Mouse (Mus musculus) retina, postnatal 1 day (tissue): Measurements from ENCODE around the gene Gm12794.
"Not testable (repeated sequence)": the region's sequence is repeated elsewhere in the genome, so short reads cannot be mapped to it uniquely, and the experiment has no call there.

ENCODE experiments used
- DNase-seq: peaks from one replicate; pipeline ENCODE4 v3.0.0-alpha.2; 2012

Gene Gm12794

DNA sequence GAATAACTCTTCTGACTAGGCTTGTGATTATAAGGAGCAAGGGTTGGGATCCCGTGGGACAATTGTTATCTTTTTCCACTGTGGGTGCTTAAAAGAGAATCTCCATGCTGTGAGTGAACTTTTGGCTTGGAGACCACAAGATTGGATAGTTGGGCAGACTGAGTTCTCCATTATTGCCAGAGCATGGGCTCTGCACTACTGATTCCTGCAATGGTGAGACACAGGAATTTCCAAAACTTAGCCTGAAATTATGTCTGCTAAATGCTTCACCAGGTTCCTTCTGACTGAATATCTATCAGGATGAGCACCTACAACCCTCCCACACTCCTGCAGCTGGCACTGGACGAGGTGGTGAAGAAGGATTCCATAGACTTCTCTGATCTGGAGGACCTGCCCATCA is at the start of gene Gm12794:
Gm12794 (plus strand) TSS at position 301 of the 400 bp plus-strand sequence.
- DNase-seq: not testable (repeated sequence)

DNA sequence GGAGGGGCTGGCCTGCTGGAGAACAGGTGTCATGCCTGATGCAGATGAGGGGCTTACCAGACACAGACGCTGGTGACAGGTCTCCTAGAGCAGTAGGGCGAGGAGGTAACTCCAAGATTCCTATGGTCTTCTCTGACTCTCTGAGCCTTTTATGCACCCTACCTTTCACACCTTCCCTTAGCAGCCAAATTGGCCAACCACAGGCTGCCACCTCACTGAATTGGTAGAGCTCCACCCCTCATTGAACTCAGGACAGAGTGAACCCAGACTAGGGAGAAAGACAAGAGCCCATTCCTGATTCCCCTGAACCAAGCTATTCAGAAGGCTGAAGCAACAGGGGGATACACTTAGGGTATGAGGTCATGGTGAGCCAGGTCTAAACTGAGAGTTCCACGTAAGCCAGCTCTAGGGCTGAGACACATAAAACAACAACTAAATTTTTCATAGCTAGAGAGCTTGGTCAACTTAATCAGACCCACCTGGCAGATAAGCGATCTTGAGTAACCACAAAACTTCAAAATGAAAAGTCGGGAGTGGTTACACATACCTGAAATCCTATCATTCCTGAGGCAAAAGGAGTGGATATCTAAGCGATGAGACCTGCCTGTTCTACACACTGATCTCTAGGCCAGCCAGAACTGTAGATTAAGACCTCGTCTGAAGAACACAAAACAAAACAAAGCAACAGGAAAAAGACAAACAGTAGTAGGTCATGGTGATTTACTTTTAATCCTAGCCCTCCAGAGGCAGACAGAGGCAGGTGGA is 46.4 kb upstream of the Gm12794 start, which contains the start of gene C130073F10Rik:
C130073F10Rik (minus strand) TSS at position 134 of the 765 bp plus-strand sequence.
- no peak for DNase-seq

DNA sequence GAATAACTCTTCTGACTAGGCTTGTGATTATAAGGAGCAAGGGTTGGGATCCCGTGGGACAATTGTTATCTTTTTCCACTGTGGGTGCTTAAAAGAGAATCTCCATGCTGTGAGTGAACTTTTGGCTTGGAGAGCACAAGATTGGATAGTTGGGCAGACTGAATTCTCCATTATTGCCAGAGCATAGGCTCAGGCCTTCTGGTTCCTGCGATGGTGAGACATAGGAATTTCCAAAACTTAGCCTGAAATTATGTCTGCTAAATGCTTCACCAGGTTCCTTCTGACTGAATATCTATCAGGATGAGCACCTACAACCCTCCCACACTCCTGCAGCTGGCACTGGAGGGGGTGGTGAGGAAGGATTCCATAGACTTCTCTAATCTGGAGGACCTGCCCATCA is 31.4 kb upstream of the Gm12794 start, which contains the start of gene Gm12800:
Gm12800 (plus strand) TSS at position 301 of the 400 bp plus-strand sequence.
- DNase-seq: not testable (repeated sequence)

DNA sequence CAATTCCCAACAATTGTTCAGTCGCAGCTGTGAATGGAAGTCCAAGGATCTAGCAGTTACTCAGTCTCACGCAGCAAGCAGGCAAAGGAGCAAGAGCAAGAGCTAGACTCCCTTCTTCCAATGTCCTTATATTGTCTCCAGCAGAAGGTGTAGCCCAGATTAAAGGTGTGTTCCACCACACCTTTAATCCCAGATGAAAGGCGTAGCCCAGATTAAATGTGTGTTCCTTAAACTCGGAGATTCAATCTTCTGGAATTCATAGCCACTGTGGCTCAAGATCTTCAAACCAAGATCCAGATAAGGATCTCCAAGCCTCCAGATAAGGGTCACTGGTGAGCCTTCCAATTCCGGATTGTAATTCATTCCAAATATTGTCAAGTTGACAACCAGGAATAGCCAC is 40.7 kb downstream of the Gm12794 start, which contains the start of gene Gm12790:
Gm12790 (minus strand) TSS at position 101 of the 400 bp plus-strand sequence.
- not testable (repeated sequence) for DNase-seq

DNA sequence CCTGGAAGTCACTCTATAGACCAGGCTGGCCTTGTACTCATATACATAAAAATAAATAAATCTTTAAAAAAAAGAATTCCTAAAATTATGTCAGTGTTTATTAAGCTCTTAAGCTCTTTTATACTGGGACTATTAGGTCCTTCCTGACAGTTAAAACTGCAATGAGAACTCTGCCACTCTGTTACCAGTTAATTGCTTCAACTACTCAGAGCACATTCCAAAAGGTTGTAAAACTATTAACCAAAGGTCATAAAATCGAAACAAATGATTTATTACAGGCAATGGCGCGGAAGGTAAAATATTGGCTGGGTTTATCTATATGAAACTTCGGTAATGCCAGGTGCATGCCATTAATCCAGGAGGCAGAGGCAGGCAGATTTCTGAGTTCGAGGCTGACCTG is 45.5 kb downstream of the Gm12794 start:
- DNase-seq: no peak

DNA sequence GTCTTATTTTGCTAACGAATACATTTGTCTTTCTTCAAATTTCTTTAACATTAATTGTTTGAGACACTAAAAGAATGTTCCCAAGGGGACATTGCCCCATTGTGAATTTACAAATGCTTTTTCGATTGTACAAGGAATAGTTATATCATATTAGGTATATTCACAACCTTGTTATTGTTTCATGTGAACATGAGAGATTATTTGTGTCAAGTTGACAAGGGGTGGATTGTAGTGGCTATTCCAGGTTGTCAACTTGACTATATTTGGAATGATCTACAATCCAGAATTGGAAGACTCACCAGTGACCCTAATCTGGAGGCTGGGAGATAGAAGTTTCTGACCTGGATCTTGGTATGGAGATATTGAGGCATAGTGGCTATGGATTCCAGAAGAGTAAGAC is 46.1 kb downstream of the Gm12794 start, which contains the start of gene Gm12789:
Gm12789 (plus strand) TSS at position 301 of the 400 bp plus-strand sequence.
- not testable (repeated sequence) for DNase-seq
